8 mouse cellular contexts compared by ENCODE assay signal in genomic region chr9:58582581-58583266, GRCm38 (mm10). TPM values are rescaled to one million over a fixed set of nuclear protein-coding genes. Genes with fewer than 3 reads are reported as not detected.
A peak's percentile ranks its signal among the peaks of the same experiment; 100 is the strongest.
DNase-seq lines count a peak whose midpoint lies in the region; ATAC-seq and TF ChIP-seq lines count a peak whose summit lies in the region.

No protein-coding gene starts in this region.

- H3K79me2 ChIP-seq in myocyte (ENCODE audit: control insufficient read depth, insufficient read depth), result peaks cover 51% of the 10 kb centered on the region

- peaks cover 1% of the 10 kb centered on the region for H3K4me1 ChIP-seq in bone marrow, adult 2 months (ENCODE audit: control insufficient read depth, insufficient read depth, low read length)
- H3K4me1 ChIP-seq in forebrain, embryonic 11.5 days (replicated peaks; ENCODE audit: control insufficient read depth, insufficient read depth, low read length), result no peaks in the 10 kb centered on the region; the same call in 1 of the 2 replicates
- peaks cover 8% of the 10 kb centered on the region; the same call in 1 of the 2 replicates for H3K4me1 ChIP-seq in limb, embryonic 14.5 days (ENCODE audit: control insufficient read depth, insufficient read depth, low read length)

- peak overlapping the region; percentile 90 for H3K4me2 ChIP-seq in forebrain, embryonic 11.5 days (ENCODE audit: low read depth, low read length, severe bottlenecking)
- H3K4me2 ChIP-seq in limb, embryonic 14.5 days (replicated peaks; ENCODE audit: low read depth, low read length, severe bottlenecking), result peak overlapping the region; percentile 72
- H3K4me2 ChIP-seq in myocyte (ENCODE audit: low read depth), result peak overlapping the region; percentile 90

- H3K9ac ChIP-seq in forebrain, embryonic 11.5 days (ENCODE audit: low read length), result peak overlapping the region; percentile 94
- peak overlapping the region; percentile 91 for H3K9ac ChIP-seq in limb, embryonic 14.5 days (ENCODE audit: low read depth, low read length, severe bottlenecking)

- peak overlapping the region; percentile 99 for H3K4me3 ChIP-seq in bone marrow, adult 2 months (replicated peaks; ENCODE audit: control insufficient read depth, low read depth, low read length)
- peak overlapping the region; percentile 92 for H3K4me3 ChIP-seq in forebrain, embryonic 11.5 days (ENCODE audit: low read depth, low read length)
- peak overlapping the region; percentile 73 for H3K4me3 ChIP-seq in limb, embryonic 14.5 days (replicated peaks; ENCODE audit: low read length)
- H3K4me3 ChIP-seq in myocyte, result peak overlapping the region; percentile 88

- peak overlapping the region; percentile 78 for H3ac ChIP-seq in myocyte (ENCODE audit: control insufficient read depth, insufficient read length)

- no peak for TF ChIP-seq CTCF in bone marrow, adult 2 months (IDR thresholded peaks at IDR 0.05; ENCODE audit: control insufficient read depth, insufficient read depth, low read length)

- peak; percentile 72; the same call in 1 of the 2 replicates for ATAC-seq in forebrain, embryonic 11.5 days (replicated peaks; ENCODE audit: low FRiP score)
- ATAC-seq in limb, embryonic 14.5 days (ENCODE audit: low FRiP score, low read depth), result no peak; the same call in 1 of the 2 replicates

- H3K27ac ChIP-seq in bone marrow, adult 2 months (ENCODE audit: control insufficient read depth, insufficient read depth, low read depth, low read length, poor library complexity), result peak overlapping the region; percentile 92
- peak overlapping the region; percentile 95 for H3K27ac ChIP-seq in forebrain, embryonic 11.5 days (ENCODE audit: low read depth, low read length)
- H3K27ac ChIP-seq in limb, embryonic 14.5 days (replicated peaks; ENCODE audit: low read depth, low read length), result peak overlapping the region; percentile 93

- WGBS in bone marrow, adult 2 months, result under 1% methylated on average over 42 of the region's 42 CpGs
- under 1% methylated on average over 42 of the region's 42 CpGs for WGBS in forebrain, embryonic 11.5 days
- under 1% methylated on average over 41 of the region's 42 CpGs for WGBS in limb, embryonic 14.5 days

- H3K36me3 ChIP-seq in forebrain, embryonic 11.5 days (ENCODE audit: control insufficient read depth, insufficient read depth, low read length), result no peaks in the 10 kb centered on the region
- no peaks in the 10 kb centered on the region for H3K36me3 ChIP-seq in limb, embryonic 14.5 days (ENCODE audit: control insufficient read depth, insufficient read depth, low read length)
- no peaks in the 10 kb centered on the region for H3K36me3 ChIP-seq in myocyte (ENCODE audit: control insufficient read depth, insufficient read depth)

- no peaks in the 10 kb centered on the region for H3K9me3 ChIP-seq in forebrain, embryonic 11.5 days (ENCODE audit: control insufficient read depth, low read length)
- no peaks in the 10 kb centered on the region for H3K9me3 ChIP-seq in limb, embryonic 14.5 days (ENCODE audit: control insufficient read depth, low read length)

- H3K27me3 ChIP-seq in forebrain, embryonic 11.5 days (ENCODE audit: control insufficient read depth, insufficient read depth, low read length), result no peaks in the 10 kb centered on the region
- H3K27me3 ChIP-seq in limb, embryonic 14.5 days (ENCODE audit: control insufficient read depth, insufficient read depth, low read length), result no peaks in the 10 kb centered on the region
- H3K27me3 ChIP-seq in myocyte (ENCODE audit: control insufficient read depth, insufficient read depth, insufficient read length), result no peaks in the 10 kb centered on the region

- TF ChIP-seq POLR2A in bone marrow, adult 2 months (IDR thresholded peaks at IDR 0.05; ENCODE audit: borderline replicate concordance, control insufficient read depth, low read depth, low read length), result no peak
- no peak for TF ChIP-seq POLR2A in limb, embryonic 14.5 days (IDR thresholded peaks at IDR 0.05; ENCODE audit: borderline replicate concordance, extremely low read depth, insufficient read depth, insufficient read length)
- TF ChIP-seq POLR2A in myocyte (IDR thresholded peaks at IDR 0.05; ENCODE audit: insufficient read length, low read depth), result no peak

- peak; percentile 55 for DNase-seq in layer of hippocampus, adult 11-12 months (ENCODE audit: low spot score)
- no peak for DNase-seq in layer of hippocampus, postnatal 10 days (ENCODE audit: low spot score in 2 of 2)
- no peak for DNase-seq in forebrain, embryonic 11.5 days (ENCODE audit: low spot score)
- peak; percentile 64 for DNase-seq in heart, postnatal 4 days
- no peak for DNase-seq in limb, embryonic 14.5 days (ENCODE audit: low spot score)
- DNase-seq in urinary bladder, postnatal 14 days (ENCODE audit: low spot score), result peak; percentile 57

TF ChIP-seq in myocyte, 11 proteins besides CTCF, POLR2A, EP300 and RAD21:
- no peak for TF ChIP-seq MYOG (IDR thresholded peaks at IDR 0.05; ENCODE audit: control insufficient read depth in 1 of 3, insufficient read depth in 1 of 3, insufficient read length in 2 of 3, low read depth in 2 of 3)
- TF ChIP-seq TCF3 (IDR thresholded peaks at IDR 0.05; ENCODE audit: insufficient read length, low read depth), result no peak
- no peak for TF ChIP-seq SRF (IDR thresholded peaks at IDR 0.05; ENCODE audit: control insufficient read depth, insufficient read length, low read depth)
- TF ChIP-seq TCF12 (IDR thresholded peaks at IDR 0.05; ENCODE audit: insufficient read depth, poor library complexity, severe bottlenecking), result no peak
- no peak for TF ChIP-seq CEBPB (IDR thresholded peaks at IDR 0.05; ENCODE audit: insufficient read depth, poor library complexity, severe bottlenecking)
- TF ChIP-seq MYOD1 (IDR thresholded peaks at IDR 0.05; ENCODE audit: control insufficient read depth in 1 of 3, insufficient read length in 2 of 3, low read depth in 2 of 3), result no peak
- no peak for TF ChIP-seq MAX (IDR thresholded peaks at IDR 0.05; ENCODE audit: low read depth)
- TF ChIP-seq E2F4 (IDR thresholded peaks at IDR 0.05; ENCODE audit: insufficient read depth), result no peak
- no peak for TF ChIP-seq REST (IDR thresholded peaks at IDR 0.05; ENCODE audit: insufficient read depth, insufficient read length)
- no peak for TF ChIP-seq POLR2AphosphoS2 (IDR thresholded peaks at IDR 0.05; ENCODE audit: insufficient read length, low read depth)
- no peak for TF ChIP-seq USF1 (IDR thresholded peaks at IDR 0.05; ENCODE audit: low read depth)

RNA-seq across cellular contexts. Expression of gene Nptn, which starts 0.7 kb away (rescaled TPM):
- 100 to 1,000 TPM; 625 to 664 TPM for total RNA-seq in layer of hippocampus, postnatal 10 days (2021)
- polyA plus RNA-seq in bone marrow, adult 2 months (2011; ENCODE audit: insufficient read depth, insufficient read length, low replicate concordance, missing spikeins), result 47.4 and 86.9 TPM in 2 replicates
- polyA plus RNA-seq in forebrain, embryonic 11.5 days (2014; fragmentation: Nextera tagmentation; extraction: Ambion mirVana), result 58.7 and 60.3 TPM in 2 replicates
- 100 to 1,000 TPM; 194 to 206 TPM for total RNA-seq in heart, postnatal 4 days (2021)
- 335 and 379 TPM in 2 replicates for polyA plus RNA-seq in limb, embryonic 14.5 days (2012; rRNA removed)
- polyA plus RNA-seq in limb, embryonic 14.5 days (2014; fragmentation: Nextera tagmentation; extraction: Ambion mirVana), result 121 and 135 TPM in 2 replicates
- polyA plus RNA-seq in myocyte (2012; fragmentation: generic; extraction: Trizol), result 349 TPM

RNA-seq across cellular contexts. Expression of gene Cd276, which starts 27.5 kb away (rescaled TPM):
- total RNA-seq in layer of hippocampus, postnatal 10 days (2021), result 10 to 100 TPM; 15.7 to 16.6 TPM
- 0.88 and 5.0 TPM in 2 replicates for polyA plus RNA-seq in bone marrow, adult 2 months (2011; ENCODE audit: insufficient read depth, insufficient read length, low replicate concordance, missing spikeins)
- polyA plus RNA-seq in forebrain, embryonic 11.5 days (2014; fragmentation: Nextera tagmentation; extraction: Ambion mirVana), result 34.7 and 35.8 TPM in 2 replicates
- 10 to 100 TPM; 35.9 to 39.8 TPM for total RNA-seq in heart, postnatal 4 days (2021)
- 64.8 and 89.2 TPM in 2 replicates for polyA plus RNA-seq in limb, embryonic 14.5 days (2012; rRNA removed)
- 64.9 and 74.9 TPM in 2 replicates for polyA plus RNA-seq in limb, embryonic 14.5 days (2014; fragmentation: Nextera tagmentation; extraction: Ambion mirVana)
- 49.5 TPM for polyA plus RNA-seq in myocyte (2012; fragmentation: generic; extraction: Trizol)

Comparison
In these comparisons a context has a peak if more than half of its experiments do, and no peak if none do; other contexts are left out.
1. DNase-seq: peak in layer of hippocampus, adult 11-12 months (single experiment), heart, postnatal 4 days (single experiment) and urinary bladder, postnatal 14 days (single experiment); none in layer of hippocampus, postnatal 10 days (0 of 2), forebrain, embryonic 11.5 days (single experiment) and limb, embryonic 14.5 days (single experiment).
2. Peak in every context shown above with its lines, with median percentiles within 50 percentile points of each other: H3K27ac ChIP-seq, H3K4me3 ChIP-seq and H3K4me2 ChIP-seq.